Mouse (Mus musculus): Measurements from ENCODE around the gene Lrrc45. TPM values are rescaled to one million over a fixed set of nuclear protein-coding genes. Genes with fewer than 3 reads are reported as not detected.

The Lrrc45 gene
- total and polyA plus RNA-seq, 3 experiments, result 11.7 to 31.3 (median 20.3) TPM

Other genes with a start within 250 kb of the Lrrc45 start
Only the 20 nearest of the 29 such genes appear.
- gene Arhgdia, start 132.3 kb upstream of the Lrrc45 start, total RNA-seq (2012; rRNA removed), result 417 and 467 TPM in 2 replicates
- gene Arhgdia, start 132.3 kb upstream of the Lrrc45 start, total RNA-seq (2014; rRNA removed), result 126 and 172 TPM in 2 replicates
- gene Arhgdia, start 132.3 kb upstream of the Lrrc45 start, polyA plus RNA-seq (2012; ENCODE audit: insufficient read length, low read depth), result 957 and 958 TPM in 2 replicates
- 582 and 793 TPM in 2 replicates for gene Alyref, start 115.6 kb upstream of the Lrrc45 start, total RNA-seq (2012; rRNA removed)
- 358 and 361 TPM in 2 replicates for gene Alyref, start 115.6 kb upstream of the Lrrc45 start, total RNA-seq (2014; rRNA removed)
- 444 and 451 TPM in 2 replicates for gene Alyref, start 115.6 kb upstream of the Lrrc45 start, polyA plus RNA-seq (2012; ENCODE audit: insufficient read length, low read depth)
- gene Anapc11, start 115.5 kb upstream of the Lrrc45 start, total RNA-seq (2012; rRNA removed), result 108 and 114 TPM in 2 replicates
- gene Anapc11, start 115.5 kb upstream of the Lrrc45 start, total RNA-seq (2014; rRNA removed), result 51.7 and 57.0 TPM in 2 replicates
- gene Anapc11, start 115.5 kb upstream of the Lrrc45 start, polyA plus RNA-seq (2012; ENCODE audit: insufficient read length, low read depth), result 142 and 145 TPM in 2 replicates
- gene Npb, start 105.4 kb upstream of the Lrrc45 start, total RNA-seq (2012; rRNA removed), result 0.55 TPM in 1 of 2 replicates, not detected in the other
- gene Npb, start 105.4 kb upstream of the Lrrc45 start, total RNA-seq (2014; rRNA removed), result not detected in 2 replicates
- 1.0 and 1.3 TPM in 2 replicates for gene Npb, start 105.4 kb upstream of the Lrrc45 start, polyA plus RNA-seq (2012; ENCODE audit: insufficient read length, low read depth)
- gene Pcyt2, start 96.0 kb upstream of the Lrrc45 start, total RNA-seq (2012; rRNA removed), result 166 and 175 TPM in 2 replicates
- gene Pcyt2, start 96.0 kb upstream of the Lrrc45 start, total RNA-seq (2014; rRNA removed), result 149 and 154 TPM in 2 replicates
- gene Pcyt2, start 96.0 kb upstream of the Lrrc45 start, polyA plus RNA-seq (2012; ENCODE audit: insufficient read length, low read depth), result 155 and 158 TPM in 2 replicates
- gene Sirt7, start 88.7 kb upstream of the Lrrc45 start, total RNA-seq (2012; rRNA removed), result 75.2 and 87.1 TPM in 2 replicates
- gene Sirt7, start 88.7 kb upstream of the Lrrc45 start, total RNA-seq (2014; rRNA removed), result 71.7 and 74.4 TPM in 2 replicates
- gene Sirt7, start 88.7 kb upstream of the Lrrc45 start, polyA plus RNA-seq (2012; ENCODE audit: insufficient read length, low read depth), result 84.4 and 91.3 TPM in 2 replicates
- gene Mafg, start 80.3 kb upstream of the Lrrc45 start, total RNA-seq (2012; rRNA removed), result 26.4 and 29.3 TPM in 2 replicates
- 14.6 and 17.0 TPM in 2 replicates for gene Mafg, start 80.3 kb upstream of the Lrrc45 start, total RNA-seq (2014; rRNA removed)
- gene Mafg, start 80.3 kb upstream of the Lrrc45 start, polyA plus RNA-seq (2012; ENCODE audit: insufficient read length, low read depth), result 62.1 and 63.7 TPM in 2 replicates
- gene Pycr1, start 70.2 kb upstream of the Lrrc45 start, total RNA-seq (2012; rRNA removed), result 26.2 and 75.3 TPM in 2 replicates
- gene Pycr1, start 70.2 kb upstream of the Lrrc45 start, total RNA-seq (2014; rRNA removed), result 18.3 and 21.0 TPM in 2 replicates
- 27.2 and 32.3 TPM in 2 replicates for gene Pycr1, start 70.2 kb upstream of the Lrrc45 start, polyA plus RNA-seq (2012; ENCODE audit: insufficient read length, low read depth)
- 0.68 and 0.88 TPM in 2 replicates for gene Myadml2, start 65.8 kb upstream of the Lrrc45 start, total RNA-seq (2012; rRNA removed)
- gene Myadml2, start 65.8 kb upstream of the Lrrc45 start, total RNA-seq (2014; rRNA removed), result not detected in 2 replicates
- gene Myadml2, start 65.8 kb upstream of the Lrrc45 start, polyA plus RNA-seq (2012; ENCODE audit: insufficient read length, low read depth), result not detected in 2 replicates
- not detected in 2 replicates for gene Notum, start 52.8 kb upstream of the Lrrc45 start, total RNA-seq (2012; rRNA removed)
- gene Notum, start 52.8 kb upstream of the Lrrc45 start, total RNA-seq (2014; rRNA removed), result not detected in 2 replicates
- gene Notum, start 52.8 kb upstream of the Lrrc45 start, polyA plus RNA-seq (2012; ENCODE audit: insufficient read length, low read depth), result not detected in 2 replicates
- gene Aspscr1, start 41.0 kb upstream of the Lrrc45 start, total RNA-seq (2012; rRNA removed), result 34.1 and 37.7 TPM in 2 replicates
- 24.9 and 27.3 TPM in 2 replicates for gene Aspscr1, start 41.0 kb upstream of the Lrrc45 start, total RNA-seq (2014; rRNA removed)
- gene Aspscr1, start 41.0 kb upstream of the Lrrc45 start, polyA plus RNA-seq (2012; ENCODE audit: insufficient read length, low read depth), result 62.4 and 69.9 TPM in 2 replicates
- gene Cenpx, start 187 bp upstream of the Lrrc45 start, total RNA-seq (2012; rRNA removed), result 101 and 103 TPM in 2 replicates
- 72.3 and 76.5 TPM in 2 replicates for gene Cenpx, start 187 bp upstream of the Lrrc45 start, total RNA-seq (2014; rRNA removed)
- 122 and 131 TPM in 2 replicates for gene Cenpx, start 187 bp upstream of the Lrrc45 start, polyA plus RNA-seq (2012; ENCODE audit: insufficient read length, low read depth)
- gene Rac3, start 7.5 kb downstream of the Lrrc45 start, total RNA-seq (2012; rRNA removed), result 8.9 and 9.9 TPM in 2 replicates
- 2.9 and 3.4 TPM in 2 replicates for gene Rac3, start 7.5 kb downstream of the Lrrc45 start, total RNA-seq (2014; rRNA removed)
- gene Rac3, start 7.5 kb downstream of the Lrrc45 start, polyA plus RNA-seq (2012; ENCODE audit: insufficient read length, low read depth), result 5.5 and 8.3 TPM in 2 replicates
- gene Dcxr, start 13.4 kb downstream of the Lrrc45 start, total RNA-seq (2012; rRNA removed), result 49.4 and 74.7 TPM in 2 replicates
- gene Dcxr, start 13.4 kb downstream of the Lrrc45 start, total RNA-seq (2014; rRNA removed), result 24.1 and 24.8 TPM in 2 replicates
- 23.3 and 23.5 TPM in 2 replicates for gene Dcxr, start 13.4 kb downstream of the Lrrc45 start, polyA plus RNA-seq (2012; ENCODE audit: insufficient read length, low read depth)
- 0.21 and 0.25 TPM in 2 replicates for gene Cbr2, start 18.2 kb downstream of the Lrrc45 start, total RNA-seq (2012; rRNA removed)
- not detected in 2 replicates for gene Cbr2, start 18.2 kb downstream of the Lrrc45 start, total RNA-seq (2014; rRNA removed)
- gene Cbr2, start 18.2 kb downstream of the Lrrc45 start, polyA plus RNA-seq (2012; ENCODE audit: insufficient read length, low read depth), result not detected in 2 replicates
- gene Hmga1b, start 48.9 kb downstream of the Lrrc45 start, total RNA-seq (2012; rRNA removed), result 167 and 203 TPM in 2 replicates
- gene Hmga1b, start 48.9 kb downstream of the Lrrc45 start, total RNA-seq (2014; rRNA removed), result 105 and 126 TPM in 2 replicates
- gene Hmga1b, start 48.9 kb downstream of the Lrrc45 start, polyA plus RNA-seq (2012; ENCODE audit: insufficient read length, low read depth), result 368 and 414 TPM in 2 replicates
- 10.0 and 10.4 TPM in 2 replicates for gene Rfng, start 70.3 kb downstream of the Lrrc45 start, total RNA-seq (2012; rRNA removed)
- 3.8 and 4.3 TPM in 2 replicates for gene Rfng, start 70.3 kb downstream of the Lrrc45 start, total RNA-seq (2014; rRNA removed)
- gene Rfng, start 70.3 kb downstream of the Lrrc45 start, polyA plus RNA-seq (2012; ENCODE audit: insufficient read length, low read depth), result 14.2 and 17.6 TPM in 2 replicates
- gene Gps1, start 70.3 kb downstream of the Lrrc45 start, total RNA-seq (2012; rRNA removed), result 174 and 254 TPM in 2 replicates
- gene Gps1, start 70.3 kb downstream of the Lrrc45 start, total RNA-seq (2014; rRNA removed), result 184 and 188 TPM in 2 replicates
- 141 and 158 TPM in 2 replicates for gene Gps1, start 70.3 kb downstream of the Lrrc45 start, polyA plus RNA-seq (2012; ENCODE audit: insufficient read length, low read depth)
- 120 and 164 TPM in 2 replicates for gene Dus1l, start 82.5 kb downstream of the Lrrc45 start, total RNA-seq (2012; rRNA removed)
- gene Dus1l, start 82.5 kb downstream of the Lrrc45 start, total RNA-seq (2014; rRNA removed), result 98.7 and 105 TPM in 2 replicates
- 155 and 165 TPM in 2 replicates for gene Dus1l, start 82.5 kb downstream of the Lrrc45 start, polyA plus RNA-seq (2012; ENCODE audit: insufficient read length, low read depth)
- gene Fasn, start 110.6 kb downstream of the Lrrc45 start, total RNA-seq (2012; rRNA removed), result 186 and 279 TPM in 2 replicates
- gene Fasn, start 110.6 kb downstream of the Lrrc45 start, total RNA-seq (2014; rRNA removed), result 109 and 116 TPM in 2 replicates
- gene Fasn, start 110.6 kb downstream of the Lrrc45 start, polyA plus RNA-seq (2012; ENCODE audit: insufficient read length, low read depth), result 241 and 300 TPM in 2 replicates